Mouse (Mus musculus) gastrocnemius, adult 18-20 months (tissue): ENCODE measurements around the gene Kifc3. TPM values are rescaled to one million over a fixed set of nuclear protein-coding genes. Genes with fewer than 3 reads are reported as not detected.
"Not testable (repeated sequence)": the region's sequence is repeated elsewhere in the genome, so short reads cannot be mapped to it uniquely, and the experiment has no call there.

Experiments used
- DNase-seq: peaks from one replicate; pipeline ENCODE4 v3.0.0; 2021; ENCODE audit warnings: low spot score
- long read RNA-seq, 2 experiments: library from polyadenylated mRNA; stranded (forward); transcript quantifications; one replicate each; pipeline ENCODE4 v2.0.0; 2021
- total RNA-seq, 2 experiments: library from RNA; stranded (reverse); gene quantifications; 2 replicates each; pipeline ENCODE4 v1.2.3; 2021

Gene Kifc3
- total RNA-seq = 10 to 100 TPM in 1 of 2 experiments, 1 to 10 TPM in 1; 8.7 to 14.5 TPM
- long read RNA-seq, experiment 1, transcript Kifc3-201 (20 exons, 3,277 nt) = major isoform, 10 of 27 reads
- long read RNA-seq, experiment 1, partial matches to known transcripts = 0 of 27 reads
- long read RNA-seq, experiment 1, other reads (novel, unspliced or antisense) = 17 of 27 reads
- long read RNA-seq, experiment 2, transcript Kifc3-201 (20 exons, 3,277 nt) = major isoform, 8 of 22 reads
- long read RNA-seq, experiment 2, partial matches to known transcripts = 6 of 22 reads
- long read RNA-seq, experiment 2, other reads (novel, unspliced or antisense) = 8 of 22 reads

- peak; percentile 54 for DNase-seq
Observed at GRCm38 (mm10) chr8:95202649-95203275, at the start of gene Kifc3. Kifc3 (minus strand) TSS chr8:95202812.

DNA sequence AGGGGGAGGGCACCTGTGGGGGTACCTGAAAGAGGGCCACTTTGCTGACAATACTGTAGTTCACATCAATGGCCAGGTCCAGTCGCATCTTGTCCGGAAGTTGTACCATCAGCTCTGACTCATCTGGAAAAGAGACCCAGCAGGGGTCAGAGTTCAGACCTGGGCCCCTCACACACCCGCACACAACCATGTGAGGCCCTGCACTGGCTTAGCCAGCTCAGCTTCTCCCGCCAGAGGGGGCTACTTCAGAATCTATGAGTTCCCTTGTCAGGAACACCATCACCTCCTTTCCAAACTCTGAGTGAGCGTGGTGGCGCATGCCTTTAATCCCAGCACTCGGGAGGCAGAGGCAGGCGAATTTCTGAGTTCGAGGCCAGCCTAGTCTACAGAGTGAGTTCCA, 49.4 kb upstream of the Kifc3 start:
- DNase-seq = no peak

- no peak for DNase-seq
Observed at GRCm38 (mm10) chr8:95249847-95250246, 47.2 kb upstream of the Kifc3 start.

DNA sequence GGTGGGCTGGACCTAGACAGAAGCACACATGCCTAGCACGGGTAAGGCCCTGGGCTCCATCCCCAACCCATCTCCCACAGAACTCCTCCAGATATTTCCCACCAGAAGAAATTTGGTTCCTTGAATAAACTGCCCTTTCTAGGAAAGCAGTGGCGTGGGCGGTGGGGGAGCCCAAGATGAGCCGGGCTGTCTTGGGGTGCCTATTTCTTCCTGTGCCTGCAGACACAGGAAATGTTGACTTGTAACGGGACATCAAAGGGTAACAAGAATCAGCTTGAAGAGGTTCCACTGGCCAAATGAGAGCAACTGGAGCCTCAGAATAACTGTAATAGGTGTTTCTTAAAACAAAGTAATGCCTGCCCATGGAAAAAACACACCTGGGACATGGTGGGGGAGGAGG, 44.7 kb upstream of the Kifc3 start:
- no peak for DNase-seq

- peak; percentile 42 for DNase-seq
Observed at GRCm38 (mm10) chr8:95245180-95245579, 42.6 kb upstream of the Kifc3 start.

DNA sequence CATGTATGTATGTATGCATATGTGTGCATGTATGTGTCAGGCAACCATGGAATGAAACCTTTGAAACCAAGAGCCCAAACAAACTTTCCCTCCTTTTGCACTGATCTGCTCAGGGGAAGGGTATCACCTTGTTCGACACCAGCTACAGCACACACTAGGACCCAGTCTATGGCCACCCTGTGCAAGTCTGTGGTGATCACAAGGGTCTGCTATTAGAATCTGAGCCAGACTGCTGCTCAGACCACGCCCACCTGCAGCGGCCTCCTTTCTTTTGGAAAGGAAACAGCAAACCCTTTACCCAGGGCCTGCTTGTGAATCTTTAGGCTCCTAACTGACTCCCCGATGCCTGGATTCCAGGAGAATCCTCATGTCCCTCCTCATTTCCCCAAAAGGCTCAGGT, 41.2 kb upstream of the Kifc3 start:
- DNase-seq = no peak

- peak; percentile 33 for DNase-seq
Observed at GRCm38 (mm10) chr8:95242826-95243571, 40.4 kb upstream of the Kifc3 start.

- no peak for DNase-seq
Observed at GRCm38 (mm10) chr8:95242099-95242825, 39.6 kb upstream of the Kifc3 start.

- peak; percentile 78 for DNase-seq
Observed at GRCm38 (mm10) chr8:95235683-95236082, 33.1 kb upstream of the Kifc3 start.

DNA sequence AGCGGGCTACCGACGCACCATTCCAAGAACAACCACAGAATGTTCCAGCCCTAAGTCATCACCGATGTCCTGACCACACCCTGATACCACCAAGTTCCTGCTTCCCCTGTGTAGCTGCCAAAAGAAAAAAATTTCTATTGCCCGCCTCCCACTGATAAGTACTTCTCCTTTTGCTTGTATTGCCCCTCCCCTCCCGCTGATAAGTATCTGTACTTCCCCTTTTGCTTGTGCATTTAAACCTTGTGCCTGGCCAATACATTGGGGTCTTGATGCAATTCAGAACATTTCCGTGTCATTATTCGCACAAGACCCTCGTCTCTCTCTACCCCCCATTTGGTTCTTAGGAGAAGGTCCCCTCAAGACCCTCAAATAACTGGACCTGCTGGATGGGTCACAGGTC, 27.5 kb upstream of the Kifc3 start:
- DNase-seq = not testable (repeated sequence)

GRCm38 (mm10) chr8:95227151-95227468, 24.5 kb upstream of the Kifc3 start:
- no peak for DNase-seq

GRCm38 (mm10) chr8:95226251-95227150, 23.9 kb upstream of the Kifc3 start:
- peak; percentile 36 for DNase-seq

GRCm38 (mm10) chr8:95223969-95224368, 21.4 kb upstream of the Kifc3 start:
- no peak for DNase-seq

- DNase-seq = no peak
Observed at GRCm38 (mm10) chr8:95221045-95221444, 18.4 kb upstream of the Kifc3 start.

DNA sequence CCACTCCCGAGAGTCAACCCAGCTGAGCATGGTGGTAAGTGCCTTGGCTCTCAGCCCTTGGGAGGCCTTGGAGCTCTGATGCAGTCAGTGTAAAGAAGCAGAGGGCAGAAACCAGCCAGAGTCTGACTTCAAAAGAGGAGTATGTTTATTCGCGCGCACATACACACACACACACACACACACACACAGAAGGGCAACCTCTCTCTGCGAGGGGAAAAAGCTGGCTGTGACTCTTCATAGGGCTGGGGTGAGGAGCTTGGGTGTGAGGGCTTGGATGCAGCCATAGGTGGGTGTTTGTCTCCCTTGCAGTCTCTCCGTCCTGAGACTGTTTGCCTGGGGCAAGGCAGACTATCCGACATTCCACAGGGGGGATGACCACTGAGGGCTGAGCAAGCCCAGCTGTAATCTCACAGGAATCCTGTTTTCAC, 18.0 kb upstream of the Kifc3 start:
- DNase-seq = no peak

DNA sequence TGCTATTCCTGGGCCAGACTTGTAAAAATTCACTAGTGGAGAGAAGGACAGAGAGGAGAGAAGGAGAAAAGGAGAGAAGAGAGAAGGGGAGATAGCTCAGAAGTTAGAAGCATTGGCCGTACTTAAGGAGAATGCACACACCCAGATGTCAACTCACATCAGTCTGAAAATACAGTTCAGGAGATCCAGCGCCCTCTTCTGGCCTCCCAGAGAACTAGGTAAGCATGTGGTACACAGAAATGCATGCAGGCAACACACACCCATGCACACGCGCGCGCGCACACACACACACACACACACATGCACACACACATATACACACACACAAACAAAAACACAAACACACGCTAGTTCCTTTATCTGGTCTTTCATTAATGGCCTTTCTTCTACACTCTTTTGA, 17.0 kb upstream of the Kifc3 start:
- no peak for DNase-seq

- DNase-seq = peak; percentile 28
Observed at GRCm38 (mm10) chr8:95215709-95216360, 13.2 kb upstream of the Kifc3 start.

DNA sequence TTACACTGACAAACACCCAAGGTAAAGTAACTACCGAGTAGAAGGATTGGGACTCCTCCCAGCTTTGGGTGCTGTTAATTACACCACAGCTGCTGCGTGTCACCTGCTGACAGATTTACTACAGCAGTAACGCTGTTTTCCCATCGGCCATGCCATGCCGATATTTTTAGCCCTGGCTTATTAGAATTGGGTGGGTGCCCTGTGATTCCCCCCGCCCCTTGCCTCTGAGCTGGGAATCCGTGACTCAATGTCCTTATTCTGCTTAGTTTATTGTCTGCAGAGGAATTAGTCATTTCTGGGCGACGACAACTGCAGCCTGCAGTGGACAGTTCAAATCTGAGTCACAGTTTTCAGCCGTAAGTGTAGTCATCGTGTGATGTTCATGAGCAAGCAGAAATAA, 7.3 kb upstream of the Kifc3 start:
- peak; percentile 74 for DNase-seq

DNA sequence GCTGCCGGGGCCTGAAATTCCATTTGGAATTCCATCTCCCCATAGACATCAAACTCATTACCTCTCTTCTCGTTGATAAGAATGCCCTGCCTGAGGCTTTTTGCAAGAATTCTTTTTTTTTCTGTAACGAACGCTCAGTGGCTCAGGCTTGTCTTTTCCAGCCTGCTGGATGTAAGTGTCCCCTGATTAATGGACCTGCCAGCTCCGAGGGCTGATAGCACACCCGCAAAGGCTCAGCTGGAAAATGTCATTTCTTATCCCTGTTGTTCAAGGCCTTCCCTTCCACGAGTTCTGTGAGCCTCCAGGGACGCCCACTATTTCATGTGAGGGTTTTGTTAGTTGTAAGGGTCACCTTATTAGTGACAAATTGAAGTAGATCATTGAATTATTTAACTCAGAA, 3.3 kb upstream of the Kifc3 start:
- DNase-seq = no peak

- peak; percentile 79 for DNase-seq
Observed at GRCm38 (mm10) chr8:95204039-95204380, 1.4 kb upstream of the Kifc3 start.
